ENCODE assay signal across 12 mouse cellular contexts in the genomic region with DNA sequence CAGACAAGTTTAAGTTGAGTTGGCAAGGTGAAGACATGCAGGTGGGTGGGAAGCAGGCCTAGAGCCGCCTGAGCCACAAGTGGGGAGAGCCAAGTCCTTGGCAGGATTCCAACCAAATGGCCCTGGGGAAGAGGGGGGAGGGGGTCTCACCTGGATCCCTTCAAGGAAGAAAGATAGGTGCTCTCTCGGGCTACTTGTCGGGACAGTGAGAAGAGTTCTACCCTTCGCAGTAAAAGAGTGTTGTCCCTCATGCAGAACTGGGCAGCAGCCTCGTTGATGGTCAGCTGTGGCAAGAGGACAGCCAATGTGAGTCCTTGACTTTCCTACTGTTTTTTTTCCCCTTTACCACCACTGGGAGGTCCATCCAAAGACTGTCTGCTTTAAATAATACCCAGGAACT. TPM values are rescaled to one million over a fixed set of nuclear protein-coding genes. Genes with fewer than 3 reads are reported as not detected.
DNase-seq lines count a peak whose midpoint lies in the region; ATAC-seq and TF ChIP-seq lines count a peak whose summit lies in the region.
"Had no signal": no experiment of that assay in that cellular context is flagged by ENCODE, and none has a peak within 500 bp of the region (broad histone marks: within the 10 kb centered on the region; RNA-seq: fewer than 3 reads in every experiment).

No protein-coding gene starts in this region.

- 0 out of 2 replicates have a peak overlapping the region, but pooled peaks have one; percentile 69 for H3K4me3 ChIP-seq in hindbrain, embryonic 10.5 days
- H3K4me3 ChIP-seq in hindbrain, embryonic 12.5 days: no peak overlapping the region
- no peak overlapping the region for H3K4me3 ChIP-seq in midbrain, embryonic 11.5 days (ENCODE audit: low read depth, low read length)
- no peak overlapping the region for H3K4me3 ChIP-seq in midbrain, postnatal 0 days (ENCODE audit: low read depth, low read length)
- H3K4me3 ChIP-seq in embryonic fibroblast, embryonic 13.5 days (ENCODE audit: insufficient read depth, low read length): peak overlapping the region; percentile 92
- no peak overlapping the region for H3K4me3 ChIP-seq in stomach, embryonic 16.5 days (replicated peaks; ENCODE audit: low read length)

- DNase-seq in hindbrain, embryonic 10.5 days (ENCODE audit: low spot score): no peak
- DNase-seq in midbrain, embryonic 11.5 days (ENCODE audit: low spot score, missing footprints): peak; percentile 82
- DNase-seq in midbrain, postnatal 0 days (ENCODE audit: low spot score): no peak
- DNase-seq: embryo, embryonic 11 days; heart, postnatal 14 days; right cerebral cortex, postnatal 4 days had no signal

- peaks cover 94% of the 10 kb centered on the region for H3K27me3 ChIP-seq in hindbrain, embryonic 10.5 days (ENCODE audit: insufficient read depth, poor library complexity, severe bottlenecking)
- peaks cover 88% of the 10 kb centered on the region for H3K27me3 ChIP-seq in hindbrain, embryonic 12.5 days
- H3K27me3 ChIP-seq in midbrain, embryonic 11.5 days (ENCODE audit: control insufficient read depth, insufficient read depth, low read length): peaks cover 87% of the 10 kb centered on the region
- H3K27me3 ChIP-seq in midbrain, postnatal 0 days (ENCODE audit: insufficient read depth, low read length): peaks cover 55% of the 10 kb centered on the region
- no peaks in the 10 kb centered on the region for H3K27me3 ChIP-seq in stomach, embryonic 16.5 days (ENCODE audit: control insufficient read depth, insufficient read depth, low read length)
- H3K27me3 ChIP-seq: Patski had no signal

- peaks cover 20% of the 10 kb centered on the region; the same call in 1 of the 2 replicates for H3K36me3 ChIP-seq in hindbrain, embryonic 10.5 days
- no peaks in the 10 kb centered on the region for H3K36me3 ChIP-seq in hindbrain, embryonic 12.5 days
- no peaks in the 10 kb centered on the region for H3K36me3 ChIP-seq in midbrain, embryonic 11.5 days (ENCODE audit: control insufficient read depth, insufficient read depth, low read length)
- no peaks in the 10 kb centered on the region for H3K36me3 ChIP-seq in midbrain, postnatal 0 days (ENCODE audit: insufficient read depth, low read length)
- H3K36me3 ChIP-seq in stomach, embryonic 16.5 days (ENCODE audit: control insufficient read depth, insufficient read depth, low read length): no peaks in the 10 kb centered on the region

- 18% methylated on average over 5 of the region's 5 CpGs for WGBS in hindbrain, embryonic 10.5 days
- 17% methylated on average over 5 of the region's 5 CpGs for WGBS in hindbrain, embryonic 12.5 days
- WGBS in midbrain, embryonic 11.5 days: 21% methylated on average over 5 of the region's 5 CpGs
- 17% methylated on average over 5 of the region's 5 CpGs for WGBS in midbrain, postnatal 0 days
- 34% methylated on average over 5 of the region's 5 CpGs for WGBS in stomach, embryonic 16.5 days

- no peak for TF ChIP-seq CTCF in midbrain, postnatal 0 days (IDR thresholded peaks at IDR 0.05)
- no peak for TF ChIP-seq CTCF in embryonic fibroblast, embryonic 13.5 days (IDR thresholded peaks at IDR 0.05; ENCODE audit: borderline replicate concordance, insufficient read depth, low read length)

- H3K9ac ChIP-seq in hindbrain, embryonic 12.5 days: no peak overlapping the region
- H3K9ac ChIP-seq in midbrain, embryonic 11.5 days (ENCODE audit: low read length): no peak overlapping the region
- no peak overlapping the region for H3K9ac ChIP-seq in midbrain, postnatal 0 days (replicated peaks; ENCODE audit: low read length, poor library complexity, severe bottlenecking)
- peak overlapping the region; percentile 83 for H3K9ac ChIP-seq in stomach, embryonic 16.5 days (ENCODE audit: low read length)

- H3K27ac ChIP-seq in hindbrain, embryonic 10.5 days: no peak overlapping the region
- H3K27ac ChIP-seq in hindbrain, embryonic 12.5 days: no peak overlapping the region
- H3K27ac ChIP-seq in midbrain, embryonic 11.5 days (ENCODE audit: low read depth, low read length): no peak overlapping the region
- no peak overlapping the region for H3K27ac ChIP-seq in midbrain, postnatal 0 days (ENCODE audit: low read depth, low read length)
- H3K27ac ChIP-seq in embryonic fibroblast, embryonic 13.5 days (ENCODE audit: insufficient read depth, low read length): peak overlapping the region; percentile 85
- no peak overlapping the region; the same call in 1 of the 2 replicates for H3K27ac ChIP-seq in stomach, embryonic 16.5 days (ENCODE audit: low read length)

- no peak for ATAC-seq in hindbrain, embryonic 12.5 days (ENCODE audit: low FRiP score)
- no peak for ATAC-seq in midbrain, embryonic 11.5 days (ENCODE audit: low FRiP score)
- ATAC-seq in midbrain, postnatal 0 days (ENCODE audit: low FRiP score): no peak
- ATAC-seq in stomach, embryonic 16.5 days (ENCODE audit: insufficient read depth, low FRiP score): no peak
- ATAC-seq in CD4-positive, CD25-positive, alpha-beta regulatory T cell, adult 4 months: no peak
- ATAC-seq: Patski had no signal

- H3K4me1 ChIP-seq in hindbrain, embryonic 10.5 days (replicated peaks): peaks cover 85% of the 10 kb centered on the region
- H3K4me1 ChIP-seq in hindbrain, embryonic 12.5 days: peaks cover 65% of the 10 kb centered on the region
- H3K4me1 ChIP-seq in midbrain, embryonic 11.5 days (ENCODE audit: control insufficient read depth, insufficient read depth, low read length): peaks cover 39% of the 10 kb centered on the region
- peaks cover 11% of the 10 kb centered on the region; the same call in 1 of the 2 replicates for H3K4me1 ChIP-seq in midbrain, postnatal 0 days (ENCODE audit: insufficient read depth, low read length)
- no peaks in the 10 kb centered on the region; the same call in 1 of the 2 replicates for H3K4me1 ChIP-seq in embryonic fibroblast, embryonic 13.5 days (ENCODE audit: control insufficient read depth, insufficient read depth, low read length)
- H3K4me1 ChIP-seq in stomach, embryonic 16.5 days (ENCODE audit: control insufficient read depth, insufficient read depth, low read length): peaks cover 52% of the 10 kb centered on the region

- no peak overlapping the region for H3K4me2 ChIP-seq in hindbrain, embryonic 12.5 days (replicated peaks)
- no peak overlapping the region for H3K4me2 ChIP-seq in midbrain, embryonic 11.5 days
- H3K4me2 ChIP-seq in midbrain, postnatal 0 days (ENCODE audit: low read depth, low read length, poor library complexity, severe bottlenecking): no peak overlapping the region
- H3K4me2 ChIP-seq in stomach, embryonic 16.5 days (ENCODE audit: low read depth, low read length): peak overlapping the region; percentile 64

- no peak for TF ChIP-seq POLR2A in embryonic fibroblast, embryonic 13.5 days (IDR thresholded peaks at IDR 0.05; ENCODE audit: low read depth, low read length)

- H3K9me3 ChIP-seq in hindbrain, embryonic 10.5 days: no peaks in the 10 kb centered on the region
- H3K9me3 ChIP-seq in hindbrain, embryonic 12.5 days (replicated peaks): no peaks in the 10 kb centered on the region
- no peaks in the 10 kb centered on the region for H3K9me3 ChIP-seq in midbrain, embryonic 11.5 days (ENCODE audit: control insufficient read depth, low read length)
- no peaks in the 10 kb centered on the region for H3K9me3 ChIP-seq in midbrain, postnatal 0 days (ENCODE audit: low read length)
- no peaks in the 10 kb centered on the region for H3K9me3 ChIP-seq in stomach, embryonic 16.5 days (replicated peaks; ENCODE audit: control insufficient read depth, low read length)

RNA-seq across cellular contexts. Expression of gene Nemp1, which starts 3.1 kb away (rescaled TPM):
- polyA plus RNA-seq in hindbrain, embryonic 10.5 days (2016; fragmentation: Nextera tagmentation; extraction: Ambion mirVana): 7.7 and 10.2 TPM in 2 replicates
- 7.8 and 8.9 TPM in 2 replicates for polyA plus RNA-seq in hindbrain, embryonic 12.5 days (2016; fragmentation: Nextera tagmentation; extraction: Ambion mirVana)
- polyA plus RNA-seq in midbrain, embryonic 11.5 days (2014; fragmentation: Nextera tagmentation; extraction: Ambion mirVana): 10.0 and 10.9 TPM in 2 replicates
- 3.2 and 3.7 TPM in 2 replicates for total RNA-seq in midbrain, postnatal 0 days (2014; rRNA removed)
- 1.4 and 1.7 TPM in 2 replicates for polyA plus RNA-seq in midbrain, postnatal 0 days (2015; fragmentation: Nextera tagmentation; extraction: Ambion mirVana)
- polyA plus RNA-seq in embryonic fibroblast, embryonic 13.5 days (2011; ENCODE audit: insufficient read length, low read depth, missing spikeins): 8.5 and 10.6 TPM in 2 replicates
- 8.8 and 10.0 TPM in 2 replicates for polyA plus RNA-seq in stomach, embryonic 16.5 days (2015; fragmentation: Nextera tagmentation; extraction: Ambion mirVana)
- 1 to 10 TPM; 2.5 to 4.0 TPM for polyA plus RNA-seq in CD4-positive, CD25-positive, alpha-beta regulatory T cell, adult 4 months (2017; shearing (Covaris generic))

RNA-seq across cellular contexts. Expression of gene Nab2, which starts 4.8 kb away (rescaled TPM):
- polyA plus RNA-seq in hindbrain, embryonic 10.5 days (2016; fragmentation: Nextera tagmentation; extraction: Ambion mirVana): 6.6 and 6.8 TPM in 2 replicates
- polyA plus RNA-seq in hindbrain, embryonic 12.5 days (2016; fragmentation: Nextera tagmentation; extraction: Ambion mirVana): 6.8 and 8.9 TPM in 2 replicates
- polyA plus RNA-seq in midbrain, embryonic 11.5 days (2014; fragmentation: Nextera tagmentation; extraction: Ambion mirVana): 2.1 and 2.2 TPM in 2 replicates
- total RNA-seq in midbrain, postnatal 0 days (2014; rRNA removed): 4.8 and 5.6 TPM in 2 replicates
- polyA plus RNA-seq in midbrain, postnatal 0 days (2015; fragmentation: Nextera tagmentation; extraction: Ambion mirVana): 1.4 and 1.6 TPM in 2 replicates
- 69.7 and 77.8 TPM in 2 replicates for polyA plus RNA-seq in embryonic fibroblast, embryonic 13.5 days (2011; ENCODE audit: insufficient read length, low read depth, missing spikeins)
- 9.9 and 10.1 TPM in 2 replicates for polyA plus RNA-seq in stomach, embryonic 16.5 days (2015; fragmentation: Nextera tagmentation; extraction: Ambion mirVana)
- 10 to 100 TPM in 1 of 2 experiments, 1 to 10 TPM in 1; 8.9 to 10.8 TPM for polyA plus RNA-seq in CD4-positive, CD25-positive, alpha-beta regulatory T cell, adult 4 months (2017; shearing (Covaris generic))

RNA-seq across cellular contexts. Expression of gene Stat6, which starts 20.8 kb away (rescaled TPM):
- 8.9 and 9.5 TPM in 2 replicates for polyA plus RNA-seq in hindbrain, embryonic 10.5 days (2016; fragmentation: Nextera tagmentation; extraction: Ambion mirVana)
- polyA plus RNA-seq in hindbrain, embryonic 12.5 days (2016; fragmentation: Nextera tagmentation; extraction: Ambion mirVana): 8.8 and 11.3 TPM in 2 replicates
- polyA plus RNA-seq in midbrain, embryonic 11.5 days (2014; fragmentation: Nextera tagmentation; extraction: Ambion mirVana): 5.7 and 6.9 TPM in 2 replicates
- 6.1 and 10.2 TPM in 2 replicates for total RNA-seq in midbrain, postnatal 0 days (2014; rRNA removed)
- 3.9 and 4.3 TPM in 2 replicates for polyA plus RNA-seq in midbrain, postnatal 0 days (2015; fragmentation: Nextera tagmentation; extraction: Ambion mirVana)
- polyA plus RNA-seq in embryonic fibroblast, embryonic 13.5 days (2011; ENCODE audit: insufficient read length, low read depth, missing spikeins): 55.1 and 55.8 TPM in 2 replicates
- polyA plus RNA-seq in stomach, embryonic 16.5 days (2015; fragmentation: Nextera tagmentation; extraction: Ambion mirVana): 49.7 and 60.3 TPM in 2 replicates
- 100 to 1,000 TPM; 173 to 320 TPM for polyA plus RNA-seq in CD4-positive, CD25-positive, alpha-beta regulatory T cell, adult 4 months (2017; shearing (Covaris generic))

RNA-seq across cellular contexts. Expression of gene Myo1a, which starts 41.4 kb away (rescaled TPM):
- 0.37 and 0.51 TPM in 2 replicates for polyA plus RNA-seq in hindbrain, embryonic 10.5 days (2016; fragmentation: Nextera tagmentation; extraction: Ambion mirVana)
- 0.33 and 0.67 TPM in 2 replicates for polyA plus RNA-seq in hindbrain, embryonic 12.5 days (2016; fragmentation: Nextera tagmentation; extraction: Ambion mirVana)
- 0.41 and 0.46 TPM in 2 replicates for polyA plus RNA-seq in midbrain, embryonic 11.5 days (2014; fragmentation: Nextera tagmentation; extraction: Ambion mirVana)
- total RNA-seq in midbrain, postnatal 0 days (2014; rRNA removed): 0.57 and 0.77 TPM in 2 replicates
- polyA plus RNA-seq in midbrain, postnatal 0 days (2015; fragmentation: Nextera tagmentation; extraction: Ambion mirVana): 0.13 and 0.15 TPM in 2 replicates
- polyA plus RNA-seq in embryonic fibroblast, embryonic 13.5 days (2011; ENCODE audit: insufficient read length, low read depth, missing spikeins): 0.51 TPM in 1 of 2 replicates, not detected in the other
- polyA plus RNA-seq in stomach, embryonic 16.5 days (2015; fragmentation: Nextera tagmentation; extraction: Ambion mirVana): 24.5 and 28.6 TPM in 2 replicates
- polyA plus RNA-seq in CD4-positive, CD25-positive, alpha-beta regulatory T cell, adult 4 months (2017; shearing (Covaris generic)): not detected
- total RNA-seq: monocyte, adult 5-6 weeks had no signal

RNA-seq across cellular contexts. Expression of gene Lrp1, which starts 42.6 kb away (rescaled TPM):
- polyA plus RNA-seq in hindbrain, embryonic 10.5 days (2016; fragmentation: Nextera tagmentation; extraction: Ambion mirVana): 55.7 and 71.7 TPM in 2 replicates
- 111 and 115 TPM in 2 replicates for polyA plus RNA-seq in hindbrain, embryonic 12.5 days (2016; fragmentation: Nextera tagmentation; extraction: Ambion mirVana)
- 52.2 and 58.8 TPM in 2 replicates for polyA plus RNA-seq in midbrain, embryonic 11.5 days (2014; fragmentation: Nextera tagmentation; extraction: Ambion mirVana)
- total RNA-seq in midbrain, postnatal 0 days (2014; rRNA removed): 297 and 319 TPM in 2 replicates
- 79.8 and 84.4 TPM in 2 replicates for polyA plus RNA-seq in midbrain, postnatal 0 days (2015; fragmentation: Nextera tagmentation; extraction: Ambion mirVana)
- polyA plus RNA-seq in embryonic fibroblast, embryonic 13.5 days (2011; ENCODE audit: insufficient read length, low read depth, missing spikeins): 387 and 453 TPM in 2 replicates
- 95.6 and 102 TPM in 2 replicates for polyA plus RNA-seq in stomach, embryonic 16.5 days (2015; fragmentation: Nextera tagmentation; extraction: Ambion mirVana)
- polyA plus RNA-seq in CD4-positive, CD25-positive, alpha-beta regulatory T cell, adult 4 months (2017; shearing (Covaris generic)): under 1 TPM; 0.30 to 0.96 TPM

Comparison
In these comparisons a context has a peak if more than half of its experiments do, and no peak if none do; other contexts are left out.
1. H3K4me3 ChIP-seq: peak in hindbrain, embryonic 10.5 days (single experiment) and embryonic fibroblast, embryonic 13.5 days (single experiment); none in hindbrain, embryonic 12.5 days (single experiment), midbrain, embryonic 11.5 days (single experiment), midbrain, postnatal 0 days (single experiment) and stomach, embryonic 16.5 days (single experiment).